Mouse (Mus musculus): Measurements from ENCODE around the gene Il1r2.
A peak's percentile ranks its signal among the peaks of the same experiment; 100 is the strongest.

Gene Il1r2

GRCm38 (mm10) chr1:40061359-40061758, 12.5 kb upstream of the Il1r2 start:
- DNase-seq (ENCODE audit: low spot score) = no peak

DNA sequence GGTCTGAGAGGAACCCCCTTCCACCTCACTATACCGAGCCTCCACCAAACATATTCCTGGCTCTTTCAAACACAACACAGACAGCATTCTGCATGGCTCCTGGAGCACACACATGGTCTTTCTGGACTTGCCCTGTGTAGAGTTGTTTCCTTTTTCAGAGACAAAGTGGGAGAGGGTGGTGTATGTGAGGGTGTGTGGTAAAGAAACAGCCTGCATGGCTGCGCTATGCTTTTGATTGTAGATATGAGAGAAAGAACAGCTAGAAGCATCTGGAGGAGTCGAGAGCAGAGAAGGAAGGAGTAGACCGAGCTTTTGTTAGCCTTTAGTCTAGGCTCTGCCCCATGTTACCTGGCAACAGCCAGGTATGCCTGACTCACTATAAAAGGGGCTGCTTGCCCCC, 10.5 kb upstream of the Il1r2 start:
- DNase-seq (ENCODE audit: low spot score) = no peak

- no peak for DNase-seq (ENCODE audit: low spot score)
These were observed 9.4 kb upstream of the Il1r2 start for GRCm38 (mm10) chr1:40064508-40064907.

DNA sequence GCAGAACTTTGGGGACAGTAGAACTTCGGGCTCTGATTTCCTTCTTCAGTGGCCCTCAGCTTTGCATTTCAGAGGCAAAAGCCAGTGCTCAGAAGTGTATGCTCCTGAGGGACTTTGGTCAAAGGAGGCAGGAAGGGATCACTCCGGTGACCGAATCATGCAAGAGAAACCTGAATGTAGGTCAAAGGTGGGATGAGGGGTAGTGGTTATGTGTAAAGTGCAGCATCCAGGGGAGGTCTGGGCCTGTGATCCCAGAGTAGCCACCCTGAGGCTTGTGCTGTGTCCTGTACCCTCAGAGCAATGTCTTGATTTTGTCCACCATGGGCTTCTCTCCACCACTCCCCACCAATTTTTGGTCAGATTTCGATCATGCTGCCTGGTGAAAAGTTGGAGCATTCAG, 1.3 kb upstream of the Il1r2 start:
- no peak for DNase-seq (ENCODE audit: low spot score)

DNA sequence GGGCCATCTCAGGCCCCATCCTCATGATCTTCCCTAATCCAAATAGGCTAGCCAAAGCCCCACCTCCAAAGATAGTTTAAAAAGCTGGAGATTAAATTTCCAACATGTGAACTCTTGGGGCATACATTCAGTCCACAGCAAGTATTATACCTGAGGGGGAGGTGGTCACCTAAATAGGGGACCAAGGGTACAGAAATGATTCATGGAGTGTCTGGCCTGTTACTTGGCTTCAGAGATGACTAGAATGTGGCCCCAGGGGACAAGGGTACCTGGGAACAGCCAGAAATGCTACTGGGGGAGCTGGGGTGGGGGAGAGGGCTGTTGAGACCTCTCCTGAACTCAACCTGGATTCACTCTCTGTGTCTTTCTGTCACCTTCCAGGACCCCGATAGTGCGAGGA, 3.4 kb downstream of the Il1r2 start:
- DNase-seq (ENCODE audit: low spot score) = no peak

GRCm38 (mm10) chr1:40081041-40081440, 7.2 kb downstream of the Il1r2 start:
- no peak for DNase-seq (ENCODE audit: low spot score)

- DNase-seq (ENCODE audit: low spot score) = no peak
These were observed 10.5 kb downstream of the Il1r2 start for GRCm38 (mm10) chr1:40084386-40084785.

DNA sequence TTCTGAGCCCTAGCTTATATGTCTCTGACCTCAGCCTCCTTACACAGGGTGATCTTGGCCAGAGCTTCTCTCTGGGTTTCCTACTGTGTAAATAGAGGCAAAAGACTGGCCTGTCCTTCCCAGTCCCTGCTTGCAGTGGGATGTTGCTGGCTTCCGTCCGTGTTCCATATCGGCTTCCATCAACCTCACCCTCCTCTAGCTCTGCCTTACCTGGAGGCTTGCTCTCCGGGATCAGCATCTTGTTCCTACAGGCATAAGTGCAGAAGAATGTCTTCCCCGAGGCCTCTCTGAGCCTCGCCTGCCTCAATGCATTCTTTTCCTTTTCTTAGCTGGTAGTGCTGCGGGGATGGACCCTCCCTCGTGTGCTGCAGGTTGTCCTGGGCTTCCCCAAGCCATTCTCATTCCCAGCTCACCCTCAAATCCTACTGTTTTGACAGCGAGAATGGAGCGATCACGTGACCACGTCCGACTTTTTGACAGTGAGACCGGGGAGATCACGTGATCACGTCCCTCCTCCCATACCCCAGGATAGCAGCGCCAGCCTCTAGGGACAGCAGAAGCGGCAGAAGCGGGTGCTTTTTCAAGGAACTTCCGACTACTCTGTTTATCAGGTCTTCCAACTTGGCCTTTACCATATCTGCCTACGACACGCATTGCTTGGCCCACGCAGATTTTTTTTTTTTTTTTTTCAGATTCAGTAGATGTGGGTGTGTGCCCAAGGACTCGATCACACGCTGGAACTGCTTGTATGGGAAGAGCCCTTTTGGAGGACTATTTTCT, 11.7 kb downstream of the Il1r2 start:
- DNase-seq (ENCODE audit: low spot score) = peak; percentile 12

- DNase-seq (ENCODE audit: low spot score) = no peak
These were observed 17.3 kb downstream of the Il1r2 start for GRCm38 (mm10) chr1:40091160-40091559.

GRCm38 (mm10) chr1:40092541-40092940, 18.7 kb downstream of the Il1r2 start:
- no peak for DNase-seq (ENCODE audit: low spot score)

DNA sequence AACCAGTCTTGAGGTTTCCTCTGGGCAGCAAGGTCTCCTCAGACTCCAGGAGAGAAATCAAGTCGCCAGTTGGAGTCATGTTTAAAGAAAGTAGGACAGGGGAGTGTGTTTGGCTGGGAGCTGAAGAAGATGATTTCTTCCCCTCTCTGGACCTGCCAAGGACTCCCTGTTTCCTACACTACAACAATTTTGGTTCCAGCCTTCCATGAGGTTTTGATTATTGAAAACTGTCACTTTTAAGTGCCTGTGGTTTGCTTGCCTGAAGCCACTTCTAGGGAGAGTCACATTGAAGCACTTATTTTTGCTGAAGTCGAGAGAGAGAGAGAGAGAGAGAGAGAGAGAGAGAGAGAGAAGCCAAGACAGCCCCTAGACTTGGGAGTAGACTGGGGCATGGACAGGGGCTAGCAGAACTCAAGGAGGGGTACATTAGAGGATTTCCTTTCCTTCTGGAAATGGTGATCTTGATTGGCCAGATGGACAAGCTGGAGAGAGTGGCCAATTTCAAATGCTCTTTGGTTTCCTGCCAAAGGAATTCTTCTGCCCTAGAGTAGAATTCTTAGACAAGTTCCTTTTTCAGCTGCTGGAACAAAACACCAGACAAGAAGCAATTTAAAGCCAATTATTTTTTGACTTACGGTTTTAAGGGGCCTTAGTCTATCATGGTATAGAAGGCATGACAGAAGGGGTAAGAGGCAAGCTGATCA, 20.9 kb downstream of the Il1r2 start:
- DNase-seq (ENCODE audit: low spot score) = no peak

DNA sequence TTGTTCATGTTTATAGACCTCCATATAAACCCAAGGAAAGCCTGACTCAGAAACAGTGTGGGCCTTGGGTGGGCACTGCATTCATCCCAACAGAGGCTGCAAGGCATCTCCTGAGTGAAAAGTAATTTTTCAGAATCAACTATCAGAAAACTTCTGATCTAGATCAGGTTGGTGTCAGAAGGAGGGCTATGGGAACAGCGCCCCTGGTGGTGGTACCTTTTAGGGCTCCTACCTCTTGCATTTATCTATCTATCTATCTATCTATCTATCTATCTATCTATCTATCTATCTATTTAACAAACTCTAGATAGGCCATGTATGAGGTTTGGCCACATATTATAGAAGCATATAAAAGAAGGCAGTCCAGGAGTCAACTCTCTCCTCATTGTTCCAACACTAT, 21.7 kb downstream of the Il1r2 start:
- DNase-seq (ENCODE audit: low spot score) = no peak

DNA sequence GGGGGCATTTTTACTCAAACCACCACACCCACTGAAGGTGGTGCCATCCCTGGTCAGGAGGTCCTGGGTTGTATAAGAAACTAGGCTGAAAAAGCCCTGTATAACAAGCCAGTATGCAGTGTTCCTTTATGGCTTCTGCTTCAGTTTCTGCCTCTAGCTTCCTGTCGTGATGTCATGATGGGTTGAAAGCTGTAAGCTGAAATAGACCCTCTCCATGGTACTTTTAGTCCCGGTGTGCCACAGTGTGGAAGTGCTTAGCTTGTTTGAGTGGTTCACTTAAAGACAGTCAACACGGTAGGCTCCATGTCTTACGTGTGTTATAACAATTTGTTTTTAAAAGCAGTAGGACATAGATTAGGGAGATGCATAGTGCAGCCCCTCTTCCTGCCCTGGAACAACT, 32.4 kb downstream of the Il1r2 start:
- DNase-seq (ENCODE audit: low spot score) = no peak

- DNase-seq (ENCODE audit: low spot score) = no peak
These were observed 32.8 kb downstream of the Il1r2 start for GRCm38 (mm10) chr1:40106719-40107118.

DNA sequence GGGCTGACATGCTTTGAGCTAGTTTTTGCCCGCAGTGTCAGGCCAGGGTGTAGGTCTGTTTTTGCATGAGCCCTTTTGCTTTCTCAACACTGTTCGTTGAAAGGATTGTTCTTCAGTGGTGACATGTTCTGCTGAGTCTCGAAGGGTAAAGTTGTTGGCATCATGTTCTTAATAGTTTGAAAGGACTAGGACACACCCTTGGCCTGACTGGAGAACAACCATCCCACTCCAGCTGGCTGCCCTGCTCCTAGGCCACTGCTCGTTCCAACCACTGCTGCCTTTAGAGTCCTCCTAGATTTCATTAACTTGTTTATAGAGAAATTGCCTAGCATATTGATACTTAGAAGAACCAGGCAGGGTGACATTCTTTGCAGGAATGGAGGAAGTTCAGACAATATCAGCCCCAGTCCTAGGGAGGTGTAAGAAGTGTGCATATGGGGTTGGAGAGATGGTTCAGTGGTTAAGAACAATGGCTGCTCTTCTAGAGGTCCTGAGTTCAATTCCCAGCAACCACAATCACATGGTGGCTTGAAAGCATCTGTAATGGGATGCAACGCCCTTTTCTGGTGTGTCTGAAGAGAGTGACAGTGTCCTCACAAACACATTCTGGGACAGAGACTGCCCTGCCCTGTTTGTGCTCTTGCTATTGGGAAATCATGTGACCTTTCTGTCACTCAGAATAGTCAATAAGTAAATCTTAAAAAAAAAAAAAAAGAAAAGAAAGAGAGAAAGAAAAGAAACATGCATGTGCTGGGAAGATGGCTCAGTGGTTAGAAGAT, 34.3 kb downstream of the Il1r2 start:
- DNase-seq (ENCODE audit: low spot score) = no peak

DNA sequence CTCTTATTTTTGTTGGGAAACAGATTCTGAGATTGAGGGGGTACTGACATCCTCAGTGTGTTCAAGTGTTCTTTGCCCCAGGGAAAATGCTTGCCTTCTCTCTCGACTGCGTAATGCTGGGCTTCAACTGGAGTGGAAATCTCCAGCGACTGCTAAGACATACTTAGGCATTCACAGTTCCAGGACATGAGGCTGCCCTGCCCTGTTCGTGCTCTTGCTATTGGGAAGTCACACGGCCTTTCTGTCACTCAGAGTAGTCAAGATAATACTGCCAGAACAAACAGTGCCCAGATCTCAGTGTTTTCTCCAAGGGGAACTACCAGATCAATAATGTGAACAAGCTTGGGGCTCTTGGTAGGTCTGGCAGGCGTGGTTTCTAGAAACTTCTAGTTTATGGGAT, 35.9 kb downstream of the Il1r2 start:
- DNase-seq (ENCODE audit: low spot score) = no peak

DNA sequence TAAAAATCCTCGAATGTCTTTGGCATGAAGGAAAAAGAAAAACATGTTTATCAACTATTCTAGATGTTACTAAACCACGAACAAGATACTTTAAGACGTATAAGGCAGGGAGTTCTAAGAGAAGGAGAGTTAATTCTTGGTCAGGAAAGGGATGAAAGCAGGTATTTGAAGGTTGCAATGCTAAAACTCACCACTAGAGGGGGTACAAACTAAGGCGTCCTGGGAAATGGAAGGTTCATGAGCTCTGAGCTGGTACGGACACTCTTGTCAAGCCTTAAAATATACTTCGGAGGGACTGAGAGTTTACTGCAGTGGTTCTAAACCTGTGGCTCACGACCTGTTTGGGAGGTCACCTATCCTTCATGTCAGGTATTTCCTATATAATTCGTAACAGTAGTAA, 41.4 kb downstream of the Il1r2 start:
- DNase-seq (ENCODE audit: low spot score) = peak; percentile 12

DNA sequence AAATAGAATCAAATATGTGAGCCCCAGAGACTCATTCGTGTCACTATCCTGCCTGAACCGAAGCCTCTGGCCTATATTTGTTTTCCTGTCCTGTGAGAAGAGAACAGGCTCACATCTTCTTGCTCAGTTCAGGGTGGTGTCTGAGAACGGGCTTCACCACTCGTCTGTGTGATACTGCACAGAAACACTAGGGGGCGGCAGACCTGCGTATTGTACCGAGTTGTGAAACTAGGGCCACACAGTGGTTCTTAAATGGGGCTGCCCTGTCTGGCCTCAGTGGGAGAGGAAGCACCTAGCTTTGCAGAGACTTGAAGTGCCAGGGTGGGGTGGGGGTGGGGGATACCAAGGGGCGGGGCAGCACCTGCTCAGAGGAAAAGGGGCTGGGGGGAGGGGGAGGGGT, 42.5 kb downstream of the Il1r2 start:
- no peak for DNase-seq (ENCODE audit: low spot score)

DNA sequence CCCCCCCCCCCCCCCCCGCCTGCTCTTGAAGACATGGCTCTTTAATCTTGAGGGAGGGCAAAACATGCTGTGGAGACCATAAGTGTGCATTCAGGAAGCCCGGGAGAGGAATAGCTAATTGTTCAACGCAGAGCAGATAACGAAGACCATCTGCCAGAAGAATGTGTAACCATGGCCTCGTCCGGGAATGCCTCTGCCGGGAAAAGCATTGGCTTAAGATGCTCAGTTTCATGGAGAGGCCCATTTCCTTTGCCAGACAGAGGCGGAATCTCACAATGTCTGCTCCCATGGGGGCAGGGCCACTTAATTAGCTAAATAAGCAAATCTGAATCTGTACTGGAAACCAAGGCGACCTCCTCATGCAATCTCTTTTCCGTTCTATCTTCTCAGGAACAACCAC, 43.7 kb downstream of the Il1r2 start:
- DNase-seq (ENCODE audit: low spot score) = no peak

DNA sequence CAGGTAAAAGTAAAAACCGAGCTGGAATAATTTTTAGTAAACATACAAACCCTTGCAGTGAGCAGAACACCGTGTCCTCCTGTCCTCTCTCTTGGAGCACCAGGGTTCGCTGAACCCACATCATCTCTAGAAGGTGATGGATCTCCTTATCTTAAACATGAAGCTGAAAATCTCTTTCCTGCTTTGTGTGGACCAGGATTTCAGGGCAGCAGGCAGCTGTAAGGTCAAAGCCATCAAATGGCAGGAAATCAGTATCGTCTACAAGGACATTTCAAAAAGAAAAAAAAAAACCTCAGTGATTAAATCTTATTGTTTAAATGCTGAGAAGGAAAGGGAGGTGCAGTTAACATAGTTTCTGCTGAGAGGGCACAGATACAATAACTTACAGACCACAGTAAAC, 50.4 kb downstream of the Il1r2 start:
- no peak for DNase-seq (ENCODE audit: low spot score)

DNA sequence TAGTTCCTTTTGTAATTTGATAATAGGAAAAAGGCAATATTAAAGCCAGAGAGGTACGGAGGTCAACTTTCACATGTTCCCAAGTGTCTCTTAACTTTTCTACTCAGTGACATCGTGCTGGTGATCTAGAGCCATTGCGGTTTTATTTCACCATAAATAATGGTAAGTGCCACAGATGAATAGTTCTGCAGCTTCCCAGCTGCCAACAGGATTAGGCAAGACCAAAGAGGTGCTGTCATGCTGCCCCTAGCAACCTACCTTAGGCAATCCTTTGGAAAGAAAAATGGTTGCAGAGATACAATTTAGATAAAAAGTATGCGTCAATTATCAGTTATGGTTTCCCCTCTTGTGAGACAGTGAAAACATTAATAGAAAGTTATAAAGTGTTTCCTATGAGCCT, 54.6 kb downstream of the Il1r2 start:
- no peak for DNase-seq (ENCODE audit: low spot score)

DNA sequence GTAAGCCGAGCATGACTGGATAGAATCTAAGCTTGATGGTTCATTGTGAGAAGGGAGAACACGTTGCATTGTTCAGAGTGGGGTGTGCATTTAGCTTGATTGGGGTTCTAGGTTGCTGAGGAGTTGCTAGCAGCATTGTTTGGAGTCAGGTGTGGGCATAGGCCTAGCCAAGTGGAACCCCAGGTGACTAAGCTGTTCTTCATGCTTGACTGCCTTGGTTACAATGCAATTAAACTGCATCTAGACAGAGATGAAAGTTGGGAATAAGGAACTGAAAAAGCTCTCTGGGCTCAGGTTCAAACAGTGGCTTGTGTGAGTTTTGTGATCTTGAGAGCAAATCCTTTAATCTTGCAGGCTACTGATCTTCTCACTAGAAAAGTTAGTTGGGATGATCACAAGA, 55.4 kb downstream of the Il1r2 start:
- DNase-seq (ENCODE audit: low spot score) = no peak

DNA sequence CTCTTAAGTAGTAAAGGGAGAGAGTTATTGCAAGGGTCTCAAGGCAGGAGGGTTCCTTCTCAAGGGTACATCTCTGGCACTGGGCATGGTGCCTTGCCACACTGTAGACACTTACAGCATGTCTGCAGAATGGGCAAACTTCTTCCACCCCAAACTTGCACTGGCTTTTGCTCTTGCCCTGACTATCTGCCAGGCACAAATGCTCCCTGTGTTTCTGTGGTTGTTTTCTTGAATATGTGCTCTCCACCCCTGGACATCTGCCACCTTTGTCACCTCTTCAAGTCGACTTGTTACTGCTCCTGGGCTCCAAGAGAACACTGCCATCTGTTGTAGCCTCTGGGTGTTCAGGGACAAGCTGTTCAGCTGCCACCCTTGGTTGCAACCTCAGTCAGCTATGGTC, 57.8 kb downstream of the Il1r2 start:
- DNase-seq (ENCODE audit: low spot score) = no peak
